Mouse (Mus musculus) T-cell, adult 2 months (primary cell): ENCODE results near the gene Ankrd13a.

ENCODE experiments used
- DNase-seq: peaks from one replicate; pipeline ENCODE4 v3.0.0; 2022; ENCODE audit warnings: low spot score

The Ankrd13a gene

GRCm38 (mm10) chr5:114799848-114800247 lies 25.4 kb downstream of the Ankrd13a start:
- DNase-seq = no peak

- no peak for DNase-seq
These were observed 26.6 kb downstream of the Ankrd13a start for GRCm38 (mm10) chr5:114801049-114801448.

- no peak for DNase-seq
These were observed 27.4 kb downstream of the Ankrd13a start for GRCm38 (mm10) chr5:114801841-114802240.

- DNase-seq = no peak
These were observed 28.8 kb downstream of the Ankrd13a start for GRCm38 (mm10) chr5:114803231-114803630.

DNA sequence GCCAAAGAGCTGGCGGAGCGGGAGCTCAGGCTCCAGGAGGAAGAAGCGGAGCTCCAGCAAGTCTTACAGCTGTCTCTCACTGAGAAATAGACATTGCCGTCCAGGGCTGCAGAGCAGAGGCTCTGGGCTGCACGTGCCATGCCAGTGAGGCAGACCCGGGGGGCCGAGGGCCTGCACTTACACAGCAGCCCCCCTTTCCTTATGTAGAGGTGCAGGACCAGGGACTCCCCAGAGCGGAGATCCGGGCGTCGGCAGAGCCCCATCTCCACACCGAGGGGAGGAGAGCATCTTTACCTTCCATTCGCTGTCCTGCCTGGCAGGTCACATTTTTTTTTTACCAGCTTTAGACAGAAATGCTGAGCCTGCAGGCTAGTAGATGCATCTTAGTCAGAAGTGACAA lies 29.9 kb downstream of the Ankrd13a start:
- no peak for DNase-seq

DNA sequence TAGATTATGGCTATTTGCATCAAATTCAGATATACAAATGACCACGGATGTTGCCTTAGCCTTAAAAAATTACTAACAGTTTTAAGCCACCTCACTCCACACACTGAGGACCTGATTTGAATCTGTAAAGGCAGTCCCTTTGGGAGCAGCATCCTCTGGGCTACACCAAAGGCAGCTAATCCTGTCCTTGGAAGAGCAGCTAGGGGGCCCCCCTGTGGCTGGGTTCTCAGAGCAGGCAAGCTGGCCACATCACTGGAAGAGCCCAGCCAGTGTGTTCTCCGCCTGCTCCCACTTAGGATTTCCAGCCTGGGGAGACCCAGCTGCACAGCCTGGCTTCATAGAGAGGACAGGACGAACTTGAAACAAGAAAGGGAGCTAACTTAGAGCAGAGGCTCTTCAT lies 30.5 kb downstream of the Ankrd13a start:
- no peak for DNase-seq

GRCm38 (mm10) chr5:114805436-114806350 lies 31.2 kb downstream of the Ankrd13a start:
- DNase-seq = peak; percentile 65

DNA sequence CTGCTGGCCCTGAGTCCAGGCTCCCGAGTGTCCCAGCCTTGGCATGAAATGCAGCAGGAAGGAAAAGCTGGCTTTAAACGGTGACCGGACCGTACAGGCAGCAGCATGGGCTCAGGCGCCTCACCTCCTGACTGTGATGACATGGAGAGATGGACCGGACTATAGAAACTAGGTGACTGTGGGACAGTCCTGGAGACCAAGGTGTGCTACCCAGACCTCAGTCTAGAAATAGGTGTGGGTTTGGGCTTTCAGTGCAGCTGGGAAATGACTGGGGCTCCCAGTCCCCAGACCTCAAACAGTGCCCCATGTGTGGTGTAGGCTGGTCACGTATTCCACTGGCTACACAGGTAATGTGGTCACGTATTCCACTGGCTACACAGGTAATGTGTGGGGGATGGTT lies 32.2 kb downstream of the Ankrd13a start:
- DNase-seq = no peak

DNA sequence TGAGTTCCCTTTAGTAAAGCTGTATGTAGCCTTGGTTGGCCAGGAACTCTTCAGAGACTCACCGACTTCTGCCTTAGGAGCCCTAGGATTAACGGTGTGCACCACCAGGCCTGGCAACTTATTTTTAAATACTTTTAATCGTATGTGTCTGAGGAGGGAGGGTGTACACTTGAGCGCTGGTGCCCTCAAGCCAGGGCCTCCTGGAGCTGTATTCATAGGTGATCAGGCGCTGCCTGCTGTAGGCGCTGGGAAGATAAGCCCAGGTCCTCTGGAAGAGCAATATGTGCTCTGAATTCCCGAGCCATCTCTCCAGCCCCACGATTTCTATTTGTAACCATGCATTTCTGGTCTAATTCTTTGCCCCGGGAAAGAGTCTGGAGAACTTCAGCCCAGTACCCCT lies 32.6 kb downstream of the Ankrd13a start:
- no peak for DNase-seq

- no peak for DNase-seq
These were observed 33.0 kb downstream of the Ankrd13a start for GRCm38 (mm10) chr5:114807468-114807867.

- no peak for DNase-seq
These were observed 33.4 kb downstream of the Ankrd13a start for GRCm38 (mm10) chr5:114807893-114808292.

- no peak for DNase-seq
These were observed 33.9 kb downstream of the Ankrd13a start for GRCm38 (mm10) chr5:114808385-114808784.

DNA sequence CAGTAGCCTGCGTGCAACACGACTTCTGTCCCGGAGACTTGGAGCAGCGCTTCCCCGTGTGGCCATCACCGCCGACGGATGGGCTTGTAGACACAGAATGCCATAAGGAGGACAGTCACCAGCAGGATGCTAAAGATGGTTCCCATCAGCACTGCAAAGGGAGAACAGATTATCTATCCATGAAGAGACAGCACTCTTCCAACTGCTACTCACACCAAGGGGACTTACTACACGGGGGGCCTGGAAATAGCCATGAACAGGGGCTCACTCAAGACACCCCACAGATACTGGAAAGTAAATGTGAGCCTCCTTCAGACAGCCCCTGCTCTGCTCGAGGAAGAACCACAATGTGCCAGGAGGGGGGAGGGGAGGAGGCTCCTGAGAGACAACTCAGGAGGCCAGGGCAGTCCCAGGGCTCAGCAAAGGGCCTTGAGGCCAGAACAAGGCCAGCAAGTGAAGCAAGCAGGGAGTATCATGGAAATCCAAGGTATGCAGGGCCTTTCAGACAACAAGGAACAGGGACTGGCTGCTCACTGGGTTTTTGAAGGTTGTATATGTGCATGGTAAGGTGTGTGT lies 34.8 kb downstream of the Ankrd13a start:
- no peak for DNase-seq

GRCm38 (mm10) chr5:114809826-114810225 lies 35.3 kb downstream of the Ankrd13a start:
- DNase-seq = no peak

DNA sequence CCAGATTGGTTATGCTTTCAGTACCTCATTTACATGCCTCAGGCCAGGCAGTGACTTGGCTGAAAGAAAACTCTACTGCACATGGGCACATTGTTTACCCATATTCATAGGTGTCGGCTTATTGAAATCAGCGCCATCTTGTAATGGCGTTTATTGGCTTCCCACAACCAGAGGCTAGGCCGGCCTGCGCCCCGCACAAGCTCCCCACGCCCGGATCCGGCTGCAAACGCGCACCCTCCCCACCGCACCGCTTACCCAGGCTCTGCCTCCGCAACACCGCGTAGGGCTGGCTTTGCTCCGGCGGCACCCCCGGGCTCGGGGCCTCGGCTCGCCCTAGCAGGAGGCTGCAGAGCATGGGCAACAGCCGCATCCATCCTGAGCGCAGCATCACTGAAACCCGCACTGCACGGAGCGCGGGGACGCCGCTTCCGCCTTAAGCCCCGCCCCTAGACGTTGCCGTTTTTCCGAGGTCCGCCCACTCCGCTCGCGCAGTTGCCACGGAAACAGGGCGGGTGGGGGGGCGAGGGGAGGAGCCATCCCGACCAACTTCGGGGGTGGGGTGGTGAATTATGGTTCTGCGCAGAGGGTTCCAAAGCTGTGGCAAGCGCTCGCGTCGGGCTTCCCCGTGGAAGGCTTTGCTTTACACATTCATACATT lies 39.2 kb downstream of the Ankrd13a start:
- peak; percentile 83 for DNase-seq

DNA sequence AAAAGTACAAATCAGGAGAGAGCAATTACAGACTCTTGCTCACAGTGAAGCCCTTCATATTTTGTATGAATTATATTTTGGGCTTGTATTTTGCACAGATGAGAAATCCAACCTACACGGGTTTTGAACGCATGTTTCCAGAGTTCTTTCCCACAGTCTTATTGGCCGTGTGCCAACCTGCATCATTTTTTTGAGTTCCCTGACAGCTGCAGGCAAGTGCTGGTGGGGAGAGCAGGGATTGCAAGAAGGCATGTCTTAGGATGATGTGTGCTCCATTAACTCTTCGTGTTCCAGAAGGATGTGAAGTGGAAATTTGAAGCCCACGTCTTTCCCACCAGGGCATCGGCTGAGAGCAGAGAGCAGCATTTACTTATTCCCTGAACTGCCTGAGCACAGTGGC lies 42.1 kb downstream of the Ankrd13a start:
- no peak for DNase-seq

DNA sequence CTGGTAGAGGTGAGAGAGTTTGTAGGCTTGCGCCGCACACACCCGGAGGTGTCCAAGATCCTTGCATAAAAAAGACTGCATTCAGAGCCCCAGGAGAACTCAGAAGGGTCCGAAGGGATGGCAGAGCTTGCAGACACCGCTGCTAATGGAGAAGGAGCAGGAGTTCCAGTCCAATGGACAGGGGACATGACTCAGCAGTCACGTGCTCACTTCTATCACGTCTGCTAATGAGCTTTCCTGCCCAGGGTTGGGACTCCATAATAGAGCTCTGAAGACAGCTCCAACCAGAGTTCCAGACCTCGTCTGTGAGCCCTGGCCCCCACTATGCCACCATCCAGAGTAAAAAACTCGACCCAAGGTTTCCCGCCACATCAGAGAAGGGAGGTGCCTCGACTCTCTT lies 43.6 kb downstream of the Ankrd13a start:
- no peak for DNase-seq

DNA sequence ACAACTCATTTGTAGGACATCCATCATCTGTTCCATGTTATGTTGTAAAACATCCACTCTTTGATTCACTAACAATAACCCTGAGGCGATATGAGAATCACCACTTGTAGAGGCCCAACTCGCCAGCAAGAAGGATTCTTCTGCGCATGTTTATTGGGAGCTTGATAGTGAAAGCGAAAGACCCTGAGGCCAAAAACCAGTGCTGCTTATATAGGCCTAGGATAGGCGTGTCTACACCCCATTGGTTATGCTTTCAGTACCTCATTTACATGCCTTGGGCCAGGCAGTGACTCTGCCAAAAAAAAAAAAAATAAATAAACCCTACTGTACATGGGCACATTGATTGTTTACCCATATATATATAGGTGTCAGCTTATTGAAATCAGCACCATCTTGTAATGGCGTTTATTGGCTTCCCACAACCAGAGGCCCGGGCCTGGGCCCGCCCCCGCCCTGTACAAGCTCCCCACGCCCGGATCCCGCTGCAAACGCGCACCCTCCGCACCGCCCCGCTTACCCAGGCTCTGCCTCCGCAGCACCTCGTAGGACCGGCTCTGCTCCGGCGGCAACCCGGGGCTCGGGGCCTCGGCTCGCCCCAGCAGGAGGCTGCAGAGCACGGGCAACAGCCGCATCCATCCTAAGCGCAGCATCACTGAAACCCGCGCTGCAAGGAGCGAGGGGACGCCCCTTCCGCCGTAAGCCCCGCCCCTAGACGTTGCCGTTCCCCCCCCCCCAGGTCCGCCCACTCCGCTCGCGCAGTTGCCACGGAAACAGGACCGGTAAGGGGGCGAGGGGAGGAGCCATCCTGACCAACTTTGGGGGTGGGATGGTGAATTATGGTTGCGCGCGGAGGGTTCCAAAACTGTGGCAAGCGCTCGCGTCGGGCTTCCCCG lies 48.6 kb downstream of the Ankrd13a start, which contains the start of gene 1500011B03Rik:
Gene 1500011B03Rik, minus strand, starts transcription at position 673 of the 893 bp plus-strand sequence.
- peak; percentile 50 for DNase-seq

DNA sequence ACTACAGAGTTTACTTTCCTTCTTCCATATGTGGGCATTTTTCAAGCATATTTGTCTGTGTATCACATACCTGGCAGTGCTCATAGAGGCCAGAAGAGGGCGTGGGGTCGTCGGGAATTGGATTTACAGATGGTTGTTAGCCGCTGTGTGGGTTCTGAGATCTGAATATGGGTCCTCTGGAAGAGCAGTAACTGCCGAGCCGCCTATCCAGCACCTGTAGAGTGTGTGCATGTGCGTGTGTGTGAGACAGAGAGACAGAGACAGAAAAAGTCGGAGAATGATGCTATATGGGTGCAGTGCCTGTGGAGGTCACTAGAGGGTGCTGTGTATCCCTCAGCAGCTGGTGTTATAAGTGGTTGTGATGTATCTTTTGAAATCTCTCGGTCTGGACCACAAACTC lies 49.7 kb downstream of the Ankrd13a start:
- peak; percentile 59 for DNase-seq

GRCm38 (mm10) chr5:114825978-114826691 lies 51.7 kb downstream of the Ankrd13a start:
- DNase-seq = peak; percentile 90

GRCm38 (mm10) chr5:114827427-114827826 lies 53.0 kb downstream of the Ankrd13a start:
- no peak for DNase-seq
